Mouse (Mus musculus): ENCODE data around the gene Fhod1. TPM values are rescaled to one million over a fixed set of nuclear protein-coding genes. Genes with fewer than 3 reads are reported as not detected.

Fhod1 gene
- polyA plus RNA-seq, 1 experiment from 2014 or later = 3.1 TPM

GRCm38 (mm10) chr8:105345061-105345975 is 2.4 kb downstream of the Fhod1 start:
- H3K9me3 ChIP-seq (replicated peaks; ENCODE audit: control insufficient read depth, low read length) = no peaks in the 10 kb centered on the region
- H3K4me2 ChIP-seq = peak overlapping the region; percentile 98
- H3K9ac ChIP-seq (ENCODE audit: low read depth, low read length) = no peak overlapping the region
- no peaks in the 10 kb centered on the region for H3K27me3 ChIP-seq (ENCODE audit: control insufficient read depth, insufficient read depth, low read length)
- peak overlapping the region; percentile 78; the same call in 1 of the 2 replicates for H3K4me3 ChIP-seq (ENCODE audit: low read depth, low read length)
- no peaks in the 10 kb centered on the region for H3K36me3 ChIP-seq (ENCODE audit: control insufficient read depth, insufficient read depth, low read length)
- no peak for ATAC-seq (replicated peaks; ENCODE audit: insufficient number of reproducible peaks, low FRiP score, low TSS enrichment)
- H3K27ac ChIP-seq (ENCODE audit: low read depth, low read length) = no peak overlapping the region
- H3K4me1 ChIP-seq (ENCODE audit: control insufficient read depth, insufficient read depth, low read length) = peaks cover 47% of the 10 kb centered on the region
- WGBS (ENCODE audit: insufficient replicate concordance) = 35% methylated on average over 7 of the region's 7 CpGs

DNA sequence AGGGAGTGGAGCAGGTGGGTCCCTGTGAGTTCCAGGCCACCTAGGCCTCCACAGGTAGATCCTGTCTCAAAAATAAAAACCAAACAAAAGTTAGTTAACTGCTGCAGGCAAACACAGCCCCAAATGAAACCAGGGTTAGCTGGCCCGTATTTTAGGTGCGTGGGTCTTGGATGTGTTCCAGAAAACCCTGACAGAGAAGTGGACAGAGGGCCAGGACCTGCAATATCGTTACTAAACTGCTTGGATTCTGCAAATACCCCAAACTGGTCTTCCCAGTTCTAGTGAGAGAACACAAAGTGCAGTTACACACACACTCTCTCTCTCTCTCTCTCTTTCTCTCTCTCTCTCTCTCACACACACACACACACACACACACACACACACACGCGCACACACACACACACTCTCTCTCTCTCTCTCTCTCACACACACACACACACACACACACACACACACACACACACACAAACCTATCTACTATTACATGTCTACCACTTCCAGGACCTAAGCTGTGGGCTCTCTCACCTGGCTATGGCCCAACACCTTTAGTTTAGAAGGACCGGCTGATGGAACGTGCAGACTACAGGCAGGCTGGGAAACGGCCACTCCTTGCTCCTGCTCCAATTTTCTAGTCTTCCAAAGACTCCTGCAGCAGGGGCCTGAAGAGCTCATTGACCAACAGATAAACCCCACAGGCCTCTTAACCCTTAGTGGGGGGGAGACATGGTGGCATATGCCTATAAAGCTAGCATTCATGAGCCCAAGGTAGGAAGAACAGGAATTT is 3.8 kb downstream of the Fhod1 start:
- no peak overlapping the region for H3K9ac ChIP-seq (ENCODE audit: low read depth, low read length)
- no peak overlapping the region for H3K27ac ChIP-seq (ENCODE audit: low read depth, low read length)
- H3K36me3 ChIP-seq (ENCODE audit: control insufficient read depth, insufficient read depth, low read length) = no peaks in the 10 kb centered on the region
- H3K9me3 ChIP-seq (replicated peaks; ENCODE audit: control insufficient read depth, low read length) = no peaks in the 10 kb centered on the region
- H3K4me1 ChIP-seq (ENCODE audit: control insufficient read depth, insufficient read depth, low read length) = peaks cover 51% of the 10 kb centered on the region
- WGBS (ENCODE audit: insufficient replicate concordance) = 44% methylated on average over 6 of the region's 8 CpGs
- H3K4me2 ChIP-seq = no peak overlapping the region
- no peak for ATAC-seq (replicated peaks; ENCODE audit: insufficient number of reproducible peaks, low FRiP score, low TSS enrichment)
- H3K4me3 ChIP-seq (ENCODE audit: low read depth, low read length) = no peak overlapping the region
- no peaks in the 10 kb centered on the region for H3K27me3 ChIP-seq (ENCODE audit: control insufficient read depth, insufficient read depth, low read length)

DNA sequence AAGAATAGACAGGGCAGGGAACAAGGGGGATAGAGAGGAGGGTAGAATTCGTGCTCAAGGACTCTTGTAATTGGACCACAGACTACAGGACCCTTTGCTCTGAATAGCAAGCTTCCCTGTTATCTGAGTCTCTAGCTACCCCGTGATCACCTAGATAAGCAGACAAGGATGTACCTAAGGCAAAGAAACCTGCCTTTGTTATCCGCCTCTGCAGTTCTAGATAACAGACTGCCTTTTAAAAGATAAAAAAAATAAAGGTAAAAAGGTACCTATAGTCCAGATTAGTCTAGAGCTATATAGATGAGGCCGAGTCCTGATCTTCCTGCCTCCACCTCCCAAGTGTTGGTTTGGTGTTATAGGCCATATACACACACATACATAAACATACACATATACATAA is 5.0 kb downstream of the Fhod1 start:
- Histone ChIP-seq H3K9ac (ENCODE audit: low read depth, low read length) (no peak overlapping the region), H3K27ac (ENCODE audit: low read depth, low read length) (no peak overlapping the region), H3K4me3 (ENCODE audit: low read depth, low read length) (no peak overlapping the region), H3K4me2 (no peak overlapping the region), H3K9me3 (replicated peaks; ENCODE audit: control insufficient read depth, low read length) (no peaks in the 10 kb centered on the region), H3K27me3 (ENCODE audit: control insufficient read depth, insufficient read depth, low read length) (no peaks in the 10 kb centered on the region), H3K4me1 (ENCODE audit: control insufficient read depth, insufficient read depth, low read length) (peaks cover 59% of the 10 kb centered on the region), H3K36me3 (ENCODE audit: control insufficient read depth, insufficient read depth, low read length) (peaks cover 5% of the 10 kb centered on the region)
- WGBS (ENCODE audit: insufficient replicate concordance) = 68% methylated on average over 4 of the region's 4 CpGs
- ATAC-seq (replicated peaks; ENCODE audit: insufficient number of reproducible peaks, low FRiP score, low TSS enrichment) = no peak

- H3K27me3 ChIP-seq (ENCODE audit: control insufficient read depth, insufficient read depth, low read length) = no peaks in the 10 kb centered on the region
- no peak overlapping the region for H3K4me2 ChIP-seq
- peaks cover 56% of the 10 kb centered on the region for H3K4me1 ChIP-seq (ENCODE audit: control insufficient read depth, insufficient read depth, low read length)
- no peak overlapping the region for H3K4me3 ChIP-seq (ENCODE audit: low read depth, low read length)
- H3K27ac ChIP-seq (ENCODE audit: low read depth, low read length) = peak overlapping the region; percentile 41
- no peak for ATAC-seq (replicated peaks; ENCODE audit: insufficient number of reproducible peaks, low FRiP score, low TSS enrichment)
- H3K9ac ChIP-seq (ENCODE audit: low read depth, low read length) = no peak overlapping the region
- H3K36me3 ChIP-seq (ENCODE audit: control insufficient read depth, insufficient read depth, low read length) = peaks cover 16% of the 10 kb centered on the region
- 20% methylated on average over 8 of the region's 8 CpGs for WGBS (ENCODE audit: insufficient replicate concordance)
- H3K9me3 ChIP-seq (replicated peaks; ENCODE audit: control insufficient read depth, low read length) = no peaks in the 10 kb centered on the region
Measured at GRCm38 (mm10) chr8:105341399-105341798, 6.4 kb downstream of the Fhod1 start.

DNA sequence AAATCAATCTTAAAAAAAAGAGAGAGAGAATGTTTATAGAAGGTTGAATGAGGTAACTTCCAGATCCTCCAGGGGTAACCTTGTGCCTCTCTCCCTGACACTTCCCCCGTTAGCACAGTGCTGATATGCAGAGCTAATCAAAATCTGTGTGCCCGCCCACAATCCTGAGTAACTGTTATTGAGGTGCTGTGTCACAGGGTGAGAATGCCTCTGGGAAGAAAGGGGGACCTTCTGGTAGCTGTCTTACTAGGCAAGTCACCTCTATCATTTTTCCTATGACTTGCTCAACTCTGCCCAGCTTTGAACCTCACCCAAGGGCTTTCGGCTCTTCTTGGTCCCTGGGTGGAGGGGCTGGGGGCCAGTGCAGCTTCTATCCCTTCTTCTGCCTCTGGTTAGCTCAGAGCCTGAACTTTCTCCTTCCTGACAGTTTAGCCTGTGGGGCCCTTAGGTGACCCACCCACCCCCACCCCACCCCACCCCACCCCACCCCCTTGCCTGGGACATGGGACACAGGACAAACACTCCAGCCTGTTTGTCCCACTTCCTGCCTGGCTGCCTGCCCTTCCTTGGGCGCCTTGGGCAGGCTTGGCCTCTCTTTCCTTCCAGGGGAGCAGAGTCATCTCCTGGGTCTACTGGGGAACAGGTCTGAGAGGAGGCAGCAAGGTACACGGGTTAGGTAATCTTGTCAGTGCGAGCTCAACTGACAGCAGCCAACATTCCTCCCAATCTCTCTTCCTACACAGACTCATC is 7.7 kb downstream of the Fhod1 start:
- Histone ChIP-seq H3K9ac (ENCODE audit: low read depth, low read length) (no peak overlapping the region), H3K4me2 (no peak overlapping the region), H3K9me3 (replicated peaks; ENCODE audit: control insufficient read depth, low read length) (no peaks in the 10 kb centered on the region), H3K36me3 (ENCODE audit: control insufficient read depth, insufficient read depth, low read length) (peaks cover 23% of the 10 kb centered on the region), H3K27me3 (ENCODE audit: control insufficient read depth, insufficient read depth, low read length) (no peaks in the 10 kb centered on the region), H3K4me3 (ENCODE audit: low read depth, low read length) (no peak overlapping the region), H3K27ac (ENCODE audit: low read depth, low read length) (peak overlapping the region; percentile 41), H3K4me1 (ENCODE audit: control insufficient read depth, insufficient read depth, low read length) (peaks cover 44% of the 10 kb centered on the region)
- 51% methylated on average over 6 of the region's 6 CpGs for WGBS (ENCODE audit: insufficient replicate concordance)
- no peak for ATAC-seq (replicated peaks; ENCODE audit: insufficient number of reproducible peaks, low FRiP score, low TSS enrichment)

DNA sequence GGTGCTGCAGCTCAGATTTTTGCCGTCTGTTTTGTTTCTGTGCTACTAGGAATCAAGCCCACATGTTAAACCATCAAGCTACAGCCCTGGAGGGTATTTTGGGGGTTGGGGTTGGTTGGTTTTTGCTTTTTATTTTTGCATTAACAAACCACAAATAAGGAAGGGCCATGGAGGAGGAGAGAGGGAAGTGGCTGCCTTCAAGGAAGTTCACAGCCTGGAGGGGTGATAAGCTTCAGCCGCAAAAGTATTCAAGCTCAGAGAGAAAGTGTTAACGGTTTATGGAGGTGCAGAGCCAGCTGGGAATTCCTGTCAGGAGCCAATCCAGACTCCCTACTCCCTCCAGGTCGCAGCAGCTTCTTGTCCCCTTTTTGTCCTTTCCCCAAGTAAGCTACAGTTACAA is 8.8 kb downstream of the Fhod1 start:
- no peaks in the 10 kb centered on the region for H3K9me3 ChIP-seq (replicated peaks; ENCODE audit: control insufficient read depth, low read length)
- H3K9ac ChIP-seq (ENCODE audit: low read depth, low read length) = no peak overlapping the region
- H3K4me2 ChIP-seq = no peak overlapping the region; the same call in 1 of the 2 replicates
- no peaks in the 10 kb centered on the region for H3K27me3 ChIP-seq (ENCODE audit: control insufficient read depth, insufficient read depth, low read length)
- 25% methylated on average over 4 of the region's 4 CpGs for WGBS (ENCODE audit: insufficient replicate concordance)
- H3K36me3 ChIP-seq (ENCODE audit: control insufficient read depth, insufficient read depth, low read length) = peaks cover 23% of the 10 kb centered on the region
- peak overlapping the region; percentile 63 for H3K27ac ChIP-seq (ENCODE audit: low read depth, low read length)
- peaks cover 35% of the 10 kb centered on the region for H3K4me1 ChIP-seq (ENCODE audit: control insufficient read depth, insufficient read depth, low read length)
- no peak overlapping the region for H3K4me3 ChIP-seq (ENCODE audit: low read depth, low read length)
- no peak for ATAC-seq (replicated peaks; ENCODE audit: insufficient number of reproducible peaks, low FRiP score, low TSS enrichment)

- Histone ChIP-seq H3K4me2 (no peak overlapping the region), H3K4me3 (ENCODE audit: low read depth, low read length) (no peak overlapping the region), H3K27ac (ENCODE audit: low read depth, low read length) (no peak overlapping the region), H3K9ac (ENCODE audit: low read depth, low read length) (no peak overlapping the region), H3K27me3 (ENCODE audit: control insufficient read depth, insufficient read depth, low read length) (no peaks in the 10 kb centered on the region), H3K4me1 (ENCODE audit: control insufficient read depth, insufficient read depth, low read length) (peaks cover 31% of the 10 kb centered on the region), H3K9me3 (replicated peaks; ENCODE audit: control insufficient read depth, low read length) (no peaks in the 10 kb centered on the region), H3K36me3 (ENCODE audit: control insufficient read depth, insufficient read depth, low read length) (peaks cover 29% of the 10 kb centered on the region)
- 57% methylated on average over 30 of the region's 32 CpGs for WGBS (ENCODE audit: insufficient replicate concordance)
- ATAC-seq (replicated peaks; ENCODE audit: insufficient number of reproducible peaks, low FRiP score, low TSS enrichment) = no peak
Measured at GRCm38 (mm10) chr8:105336373-105337130, 11.2 kb downstream of the Fhod1 start.

DNA sequence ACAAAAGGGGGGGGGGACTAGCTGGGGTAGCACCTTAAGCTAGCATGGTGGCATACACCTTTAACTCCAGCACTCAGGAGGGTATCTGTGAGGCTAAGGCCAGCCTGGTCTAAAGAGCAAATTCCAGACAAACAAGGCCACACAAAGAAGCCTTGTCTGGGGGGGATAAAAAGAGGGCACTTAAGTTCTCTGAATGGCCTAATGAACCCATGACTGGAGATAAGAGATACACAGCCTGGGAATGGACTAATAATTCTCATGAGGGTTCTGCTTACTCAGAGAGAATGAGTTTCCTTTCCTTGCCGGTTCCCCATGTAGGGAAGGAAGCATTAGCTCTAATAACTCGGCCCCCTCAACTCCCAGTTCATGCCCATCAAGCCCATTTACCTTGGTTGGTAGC is 15.2 kb downstream of the Fhod1 start:
- Histone ChIP-seq H3K9me3 (replicated peaks; ENCODE audit: control insufficient read depth, low read length) (no peaks in the 10 kb centered on the region), H3K36me3 (ENCODE audit: control insufficient read depth, insufficient read depth, low read length) (peaks cover 54% of the 10 kb centered on the region), H3K4me2 (no peak overlapping the region), H3K9ac (ENCODE audit: low read depth, low read length) (no peak overlapping the region), H3K4me3 (ENCODE audit: low read depth, low read length) (no peak overlapping the region), H3K27me3 (ENCODE audit: control insufficient read depth, insufficient read depth, low read length) (no peaks in the 10 kb centered on the region), H3K4me1 (ENCODE audit: control insufficient read depth, insufficient read depth, low read length) (peaks cover 2% of the 10 kb centered on the region), H3K27ac (ENCODE audit: low read depth, low read length) (no peak overlapping the region)
- ATAC-seq (replicated peaks; ENCODE audit: insufficient number of reproducible peaks, low FRiP score, low TSS enrichment) = no peak
- 44% methylated on average over 2 of the region's 2 CpGs for WGBS (ENCODE audit: insufficient replicate concordance)

Data from heart, embryonic 11.5 days (tissue).